Mouse (Mus musculus) neutrophil, adult 5-6 weeks (primary cell): Measurements from ENCODE around the gene Ifrd2. TPM values are rescaled to one million over a fixed set of nuclear protein-coding genes. Genes with fewer than 3 reads are reported as not detected.

Experiments
- ATAC-seq: fragments of 151-379, 151-347 bp; 2 replicates; pipeline ENCODE4 v1.8.0; 2017; ENCODE audit warnings: mild to moderate bottlenecking, moderate TSS enrichment; ENCODE audit not compliant: insufficient number of reproducible peaks, poor library complexity, low FRiP score, severe bottlenecking; ENCODE audit errors: extremely low read depth
- total RNA-seq: library from RNA; stranded (forward); fragments of 200-1000 nt; gene quantifications from 2 replicates; pipeline ENCODE4 v1.2.3, GENCODE M21; 2017

Ifrd2 gene
- total RNA-seq, 1 experiment from 2014 or later, result 20.1 TPM

GRCm38 (mm10) chr9:107609433-107609830 lies 22.0 kb downstream of the Ifrd2 start:
- ATAC-seq, result no peak

DNA sequence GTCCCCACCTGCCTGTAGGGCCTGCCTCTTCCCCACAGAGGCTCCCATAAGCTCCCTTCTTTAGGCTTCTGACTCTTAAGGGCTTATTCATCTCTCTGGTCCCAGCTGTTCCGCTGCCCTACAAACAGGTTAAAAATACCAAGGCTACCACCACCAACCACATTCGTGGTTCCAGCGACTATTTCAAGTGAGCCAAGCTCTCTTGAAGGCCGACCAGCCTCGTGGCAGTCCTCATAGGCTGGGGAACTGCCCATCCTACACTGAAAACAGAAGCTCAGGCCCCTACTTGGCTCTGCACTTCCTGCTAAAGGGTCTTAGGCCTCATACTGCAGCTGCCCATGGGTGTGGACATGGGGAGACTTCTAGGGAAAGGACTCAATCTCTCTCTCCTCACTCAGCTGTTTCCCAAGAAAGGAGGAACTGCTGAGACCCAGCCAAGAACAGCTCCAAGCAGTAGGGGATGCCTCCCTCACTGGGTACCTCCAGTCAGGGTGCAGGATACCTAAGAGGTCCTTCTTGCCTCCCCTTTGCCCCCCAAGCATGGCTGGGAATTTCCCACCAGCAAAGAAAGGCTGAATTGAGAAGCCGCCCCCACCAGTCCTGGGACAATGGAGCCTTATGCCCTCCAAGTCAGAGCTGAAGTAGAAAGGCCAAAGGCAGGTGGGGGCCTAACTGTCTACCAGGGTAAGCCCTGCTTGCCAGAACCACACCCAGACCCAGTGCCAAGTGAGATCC lies 24.2 kb downstream of the Ifrd2 start:
- ATAC-seq, result no peak

DNA sequence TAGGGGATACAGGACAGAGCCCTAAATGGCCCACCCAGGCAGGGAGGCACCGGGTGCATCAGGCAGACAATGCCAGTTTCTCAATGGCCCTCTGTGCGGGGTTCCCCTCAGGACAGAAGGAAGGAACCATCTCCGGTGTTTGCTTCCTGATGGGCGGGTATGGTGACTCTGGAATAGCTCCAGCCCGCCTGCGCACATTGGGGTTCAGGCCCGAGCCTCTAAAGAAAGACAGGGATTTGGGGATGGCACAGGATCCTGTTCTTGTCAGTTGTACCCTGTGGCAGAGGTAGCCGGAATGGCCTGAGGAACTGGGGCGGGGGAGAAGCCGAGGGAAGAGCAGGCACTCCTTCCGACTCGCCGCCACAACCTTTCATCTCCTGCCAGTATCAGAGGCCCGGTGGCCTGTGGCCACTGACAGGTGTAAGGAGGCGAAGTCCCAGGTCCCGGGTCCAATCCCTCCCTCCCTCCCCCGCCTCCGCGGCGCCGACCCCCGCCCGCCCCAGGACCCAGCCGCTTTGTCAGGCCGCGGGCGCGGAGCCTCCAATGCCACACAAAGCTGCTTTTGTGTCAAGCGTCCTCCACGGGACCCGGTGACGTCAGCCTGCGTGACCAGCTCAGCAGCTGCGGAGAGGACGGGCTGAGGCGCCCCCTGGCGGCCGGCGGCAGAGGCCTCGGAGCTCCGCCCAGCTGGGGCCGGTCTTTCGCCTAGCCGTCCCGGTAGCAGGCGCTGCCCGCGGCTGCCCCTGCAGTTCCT lies 24.9 kb downstream of the Ifrd2 start:
- peak; percentile 81 for ATAC-seq

DNA sequence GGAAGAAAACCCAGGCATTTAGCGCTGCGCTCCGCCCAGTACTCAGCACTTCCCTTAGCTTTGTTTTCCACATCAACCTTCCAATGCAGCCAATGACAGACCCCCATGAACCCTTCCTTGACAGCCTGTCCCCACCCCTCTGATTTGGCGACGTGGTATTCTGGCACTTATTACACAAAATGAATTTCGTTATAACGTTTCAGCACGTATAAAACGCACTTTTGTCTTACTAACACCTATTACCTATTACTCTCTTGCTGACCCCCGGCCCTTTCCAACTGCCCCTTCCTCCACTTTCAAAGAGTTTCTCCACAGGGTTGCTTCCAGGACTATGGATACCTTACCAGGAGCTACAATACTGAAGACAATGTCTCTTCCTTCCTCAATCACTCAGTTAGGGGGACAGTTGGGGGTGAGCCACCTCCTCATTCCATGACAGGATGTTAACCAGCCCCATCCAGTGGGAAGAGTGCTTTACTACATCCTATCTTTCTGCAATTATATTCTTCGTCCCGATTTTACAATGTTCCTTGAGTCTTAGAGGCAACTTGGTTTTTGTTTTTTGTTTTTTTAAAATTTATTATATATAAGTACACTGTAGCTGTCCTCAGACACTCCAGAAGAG lies 25.6 kb downstream of the Ifrd2 start:
- no peak for ATAC-seq

GRCm38 (mm10) chr9:107615035-107615434 lies 27.6 kb downstream of the Ifrd2 start:
- no peak for ATAC-seq

DNA sequence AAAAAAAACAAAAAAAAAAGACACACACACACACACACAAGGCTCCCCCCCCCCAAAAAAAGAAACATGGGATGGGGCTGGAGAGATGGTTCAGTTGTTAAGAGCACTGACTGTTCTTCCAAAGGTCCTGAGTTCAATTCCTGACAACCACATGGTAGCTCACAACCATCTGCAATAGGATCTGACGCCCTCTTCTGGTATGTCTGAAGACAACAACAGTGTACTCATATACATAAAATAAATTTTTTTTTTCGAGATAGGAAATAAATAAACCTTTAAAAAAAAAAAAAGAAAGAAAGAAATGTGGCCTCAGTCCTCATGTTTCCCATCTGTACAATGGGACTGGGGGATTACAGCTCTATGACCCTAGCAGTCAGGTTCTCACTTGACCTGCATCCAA lies 30.0 kb downstream of the Ifrd2 start:
- ATAC-seq, result no peak

DNA sequence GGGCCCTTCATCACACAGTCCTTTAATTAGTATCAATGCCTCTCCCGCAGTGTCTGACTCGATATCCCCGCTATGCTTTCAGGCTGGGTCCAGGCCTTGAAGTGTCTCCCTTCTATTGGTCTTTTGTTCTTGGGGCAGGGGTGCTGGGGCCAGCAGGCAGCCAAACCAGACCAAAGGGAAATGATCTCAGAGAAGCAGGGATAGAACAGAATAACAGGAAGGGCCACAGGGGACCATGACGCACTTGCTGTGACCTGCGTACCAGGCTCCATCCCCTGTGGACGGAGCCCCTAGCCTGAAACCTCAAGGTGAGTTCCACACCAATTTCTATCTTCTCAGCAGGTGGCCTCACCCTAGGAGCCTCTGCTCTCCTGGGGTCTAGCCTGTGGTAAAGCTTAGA lies 30.7 kb downstream of the Ifrd2 start:
- ATAC-seq, result no peak

- ATAC-seq, result no peak
Observed at GRCm38 (mm10) chr9:107618778-107619545, 31.5 kb downstream of the Ifrd2 start.

DNA sequence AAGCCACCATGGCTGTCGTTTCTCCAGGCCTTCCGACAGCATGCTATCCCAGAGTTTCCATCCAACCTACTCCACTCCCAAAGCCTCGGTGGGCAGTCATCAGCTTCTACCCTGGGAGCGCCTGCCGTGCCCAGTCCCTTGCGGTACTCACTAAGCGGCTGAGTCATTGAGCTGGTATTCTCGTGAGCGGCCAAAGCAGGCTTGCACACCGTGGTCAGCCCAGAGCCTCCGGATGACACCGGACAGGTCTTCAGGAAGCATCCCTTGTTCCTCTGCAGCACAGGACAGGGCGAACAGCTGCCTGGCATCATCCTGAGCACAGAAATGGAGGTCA lies 32.1 kb downstream of the Ifrd2 start:
- ATAC-seq, result no peak

GRCm38 (mm10) chr9:107620954-107621353 lies 33.5 kb downstream of the Ifrd2 start:
- no peak for ATAC-seq

DNA sequence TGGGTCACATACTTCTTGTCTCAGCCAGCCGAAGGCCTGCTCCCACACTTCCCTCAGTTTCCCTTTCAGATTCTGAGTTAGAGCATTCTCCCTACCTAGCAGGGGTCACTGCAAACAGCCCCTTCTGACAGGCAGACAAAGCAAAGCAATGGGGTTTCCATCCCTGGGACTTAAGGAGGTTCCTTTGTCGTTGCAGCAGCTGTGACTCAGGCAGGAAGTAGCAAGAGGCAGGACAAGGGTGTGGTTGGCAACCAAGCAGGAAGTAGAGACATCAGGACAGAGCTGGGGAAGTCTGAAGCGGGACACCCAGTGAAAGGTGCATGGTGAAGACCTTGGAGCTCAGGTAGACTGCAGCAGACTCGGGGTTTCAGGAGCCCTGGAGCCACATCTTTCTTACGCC lies 37.1 kb downstream of the Ifrd2 start:
- ATAC-seq, result peak; percentile 50

DNA sequence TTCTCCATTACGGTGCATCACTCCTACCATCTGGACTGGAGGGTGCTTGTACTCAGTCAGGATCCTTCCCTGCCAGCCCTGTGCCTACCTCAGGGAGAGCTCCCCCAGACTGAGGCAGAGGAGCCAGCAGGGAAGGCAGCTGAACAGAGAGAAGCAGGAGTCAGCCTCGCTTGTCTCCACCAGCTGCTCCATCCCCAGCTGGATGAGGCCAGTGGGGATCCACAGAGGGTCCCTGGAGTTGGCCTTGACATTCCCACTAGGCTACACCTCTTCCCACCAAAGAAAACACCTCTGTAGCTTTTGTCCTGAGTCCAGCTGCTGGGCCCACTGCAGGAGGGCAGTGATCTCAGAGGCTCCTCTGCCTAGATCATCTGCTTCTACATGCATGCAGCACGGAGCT lies 37.5 kb downstream of the Ifrd2 start:
- ATAC-seq, result no peak

DNA sequence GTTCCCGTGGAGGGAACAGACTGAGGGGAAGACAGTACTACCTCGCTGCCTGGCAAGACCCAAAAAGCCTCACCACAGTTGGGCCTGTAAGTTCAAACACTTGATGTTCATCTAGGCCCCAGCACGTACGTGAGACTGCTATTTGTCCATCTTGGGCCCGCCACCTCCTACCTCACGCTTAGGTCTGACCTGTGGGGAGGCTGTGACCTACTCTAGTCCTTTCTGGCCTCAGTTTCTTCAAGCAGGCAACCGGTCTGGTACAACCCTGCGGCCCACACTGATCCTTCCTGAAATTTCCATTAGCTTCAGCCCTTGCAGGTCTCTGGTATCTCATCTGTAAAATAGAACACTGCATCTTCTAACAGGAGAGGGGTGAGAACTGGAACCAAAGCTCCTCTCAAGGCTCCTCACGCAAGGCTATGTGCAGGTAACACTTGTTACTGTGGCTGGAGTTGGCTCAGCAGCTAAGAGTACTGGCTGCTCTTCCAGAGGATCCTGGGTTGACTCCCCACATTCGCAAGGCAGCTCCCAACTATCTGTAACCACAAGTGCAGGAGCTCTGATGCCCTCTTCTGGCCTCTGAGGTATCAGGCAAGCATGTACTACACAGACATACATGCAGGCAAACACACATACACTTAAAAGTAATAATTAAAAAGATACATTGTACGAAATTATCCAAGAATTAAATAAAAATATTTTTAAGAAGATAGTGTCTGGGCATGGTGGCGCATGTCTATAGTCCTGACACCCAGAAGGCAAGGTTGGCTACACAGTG lies 38.1 kb downstream of the Ifrd2 start:
- no peak for ATAC-seq

DNA sequence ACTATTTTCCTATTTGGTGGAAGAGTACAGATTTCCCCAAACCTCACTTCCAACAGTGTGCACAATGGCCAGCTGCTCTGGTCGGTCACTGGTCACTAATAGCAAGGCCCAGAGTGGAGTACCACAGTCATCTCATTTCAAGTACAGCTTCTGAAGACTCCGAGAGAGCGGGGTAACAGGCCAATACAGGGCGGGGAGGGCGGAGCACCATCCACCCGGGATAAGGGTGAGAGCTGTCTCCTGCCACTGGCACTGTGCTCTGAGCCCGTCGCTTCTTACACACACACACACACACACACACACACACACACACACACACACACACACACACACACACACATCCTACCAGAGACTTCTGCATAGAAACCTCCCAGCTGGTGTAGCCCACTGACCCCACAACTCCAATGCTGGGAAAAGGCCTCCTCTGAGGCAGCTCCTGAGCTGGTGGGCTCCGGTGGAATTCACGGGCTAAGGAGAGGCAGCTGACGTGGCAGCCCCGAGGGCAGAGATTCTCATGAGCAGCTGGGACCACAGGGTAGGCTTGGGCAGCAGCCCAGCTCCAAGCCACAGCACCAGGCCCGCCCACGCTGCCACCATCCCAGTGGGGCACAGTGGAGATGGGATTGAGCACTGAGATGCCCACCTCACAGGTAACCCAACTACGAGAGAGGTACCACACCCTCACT lies 38.9 kb downstream of the Ifrd2 start:
- ATAC-seq, result no peak

DNA sequence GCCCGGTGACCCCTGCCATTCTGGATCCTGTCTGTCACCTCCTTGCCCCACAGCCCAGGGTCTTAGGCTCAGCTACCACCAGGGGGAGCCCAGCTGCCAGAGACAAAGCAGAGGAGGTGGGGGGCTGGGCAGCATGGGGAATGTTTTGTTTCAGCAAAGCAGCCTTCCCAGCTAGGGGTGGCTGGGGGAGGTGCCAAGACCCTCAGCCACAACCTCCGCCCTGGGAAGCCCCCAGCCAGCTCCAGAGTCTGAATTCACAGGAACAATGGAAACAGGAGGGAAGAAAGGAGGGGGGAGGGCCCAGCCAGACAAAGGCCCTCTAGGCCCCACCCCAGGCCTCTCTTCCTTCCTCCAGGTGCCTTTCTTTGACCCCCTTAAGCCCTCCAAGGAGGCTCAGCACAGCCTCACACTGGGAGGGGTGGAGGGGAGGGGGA lies 39.4 kb downstream of the Ifrd2 start:
- ATAC-seq, result peak; percentile 32; the same call in 1 of the 2 replicates

DNA sequence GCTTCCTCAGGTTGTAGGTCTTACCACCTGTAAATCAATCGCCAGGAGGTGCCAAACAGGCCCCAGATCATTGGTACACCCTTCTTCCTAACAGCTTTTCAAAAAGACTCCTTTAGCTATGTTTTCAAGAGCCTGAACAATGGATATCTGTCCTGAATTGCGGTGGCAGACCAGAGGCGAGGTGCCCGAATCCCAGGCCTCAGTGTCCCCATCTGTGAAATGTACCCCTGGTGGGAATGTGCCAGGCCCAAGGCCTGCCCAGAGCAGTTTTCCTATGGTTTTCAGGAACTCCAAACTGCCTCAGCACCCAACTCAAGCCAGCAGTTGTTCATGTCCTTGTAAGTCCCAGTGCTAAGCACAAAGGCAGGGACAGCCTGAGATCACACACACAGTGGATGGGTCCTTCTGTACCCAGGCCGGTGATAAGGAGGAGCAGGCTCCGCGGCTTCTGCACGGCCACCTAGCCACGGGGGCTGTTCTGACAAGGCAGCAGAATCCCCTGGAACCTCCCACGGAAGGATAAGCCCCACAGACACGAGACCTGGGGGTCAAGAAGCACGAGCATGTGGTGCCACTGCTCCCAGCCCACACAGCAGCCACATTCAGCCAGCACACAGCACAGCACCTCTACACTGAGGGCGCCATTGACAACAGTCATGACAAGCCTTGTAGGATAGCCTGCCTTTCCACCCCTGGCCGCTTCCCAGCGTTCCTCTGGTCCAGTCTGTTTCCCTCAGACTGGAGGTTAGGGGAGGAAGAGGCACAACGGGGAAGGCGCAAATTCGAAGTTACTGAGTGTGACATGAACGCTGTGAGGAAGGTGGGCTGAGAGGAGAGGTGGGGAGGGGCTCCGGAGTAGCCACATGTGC lies 40.2 kb downstream of the Ifrd2 start:
- no peak for ATAC-seq

- ATAC-seq, result peak; percentile 79
Observed at GRCm38 (mm10) chr9:107628721-107629410, 41.4 kb downstream of the Ifrd2 start.
